Mouse (Mus musculus) liver, embryonic 16.5 days (tissue): ENCODE results near the gene Trmt5. TPM values are rescaled to one million over a fixed set of nuclear protein-coding genes. Genes with fewer than 3 reads are reported as not detected.

Experiments
- ATAC-seq: fragments of 200-750 bp; cut with Nextera tagmentation; 2 replicates; pipeline ENCODE4 v1.8.0; 2017; ENCODE audit warnings: low read depth, mild to moderate bottlenecking, moderate number of reproducible peaks, moderate library complexity
- H3K27ac ChIP-seq: fragments of 300-500 bp; sonication (generic); 2 replicates; pipeline ENCODE4 v1.5.1; 2014; ENCODE audit warnings: mild to moderate bottlenecking, low read length
- H3K27me3 ChIP-seq: fragments of 300-500 bp; sonication (generic); 2 replicates; pipeline ENCODE4 v1.6.1; 2014; ENCODE audit warnings: low read depth, low read length, mixed read lengths; ENCODE audit not compliant: control insufficient read depth, insufficient read depth
- H3K36me3 ChIP-seq: fragments of 300-500 bp; sonication (generic); 2 replicates; pipeline ENCODE4 v1.6.1; 2014; ENCODE audit warnings: mild to moderate bottlenecking; ENCODE audit not compliant: control insufficient read depth, insufficient read depth
- H3K4me1 ChIP-seq: fragments of 300-500 bp; sonication (generic); 2 replicates; pipeline ENCODE4 v1.6.1; 2014; ENCODE audit warnings: low read depth, low read length, mixed read lengths; ENCODE audit not compliant: control insufficient read depth
- H3K4me2 ChIP-seq: fragments of 300-500 bp; sonication (generic); 2 replicates; pipeline ENCODE4 v1.6.1; 2014; ENCODE audit warnings: low read depth, low read length, mixed read lengths
- H3K4me3 ChIP-seq: fragments of 300-500 bp; sonication (generic); 2 replicates; pipeline ENCODE4 v1.5.1; 2014; ENCODE audit warnings: low read depth, mild to moderate bottlenecking, low read length
- H3K9ac ChIP-seq: fragments of 300-500 bp; sonication (generic); 2 replicates; pipeline ENCODE4 v1.6.1; 2014; ENCODE audit warnings: low read depth, low read length
- H3K9me3 ChIP-seq: fragments of 300-500 bp; sonication (generic); replicated peaks from 2 replicates; pipeline ENCODE4 v1.6.1; 2016; ENCODE audit warnings: low read length; ENCODE audit not compliant: control insufficient read depth
- WGBS: fragments of 180-500 bp; shearing (Covaris S2); extraction: QIAGEN DNeasy Blood & Tissue Kit; methylation state at CpG from one replicate; pipeline ENCODE4 v1.1.7; 2014; ENCODE audit not compliant: insufficient replicate concordance; 5-methylcytosine and 5-hydroxymethylcytosine counted together
- polyA plus RNA-seq: library from polyadenylated mRNA; unstranded; fragments of >200 nt; fragmentation: Nextera tagmentation; extraction: Ambion mirVana; gene quantifications from 2 replicates; pipeline ENCODE4 v1.2.1, GENCODE M21; 2015

Trmt5 gene
- polyA plus RNA-seq, 1 experiment from 2014 or later: 5.1 TPM

- ATAC-seq: no peak
- Histone ChIP-seq H3K27ac (no peak overlapping the region), H3K4me2 (no peak overlapping the region), H3K4me3 (no peak overlapping the region), H3K36me3 (no peaks in the 10 kb centered on the region), H3K4me1 (no peaks in the 10 kb centered on the region), H3K9ac (no peak overlapping the region), H3K9me3 (no peaks in the 10 kb centered on the region), H3K27me3 (no peaks in the 10 kb centered on the region)
- 78% methylated on average over 6 of the region's 6 CpGs for WGBS
Measured at GRCm38 (mm10) chr12:73259269-73259668, 27.2 kb downstream of the Trmt5 start.

GRCm38 (mm10) chr12:73255006-73255405 is 31.5 kb downstream of the Trmt5 start:
- H3K4me1 ChIP-seq: no peaks in the 10 kb centered on the region

GRCm38 (mm10) chr12:73245687-73246086 is 40.8 kb downstream of the Trmt5 start:
- WGBS: 74% methylated on average over 5 of the region's 5 CpGs
- H3K4me2 ChIP-seq: no peak overlapping the region
- no peak overlapping the region for H3K27ac ChIP-seq
- H3K9ac ChIP-seq: no peak overlapping the region
- ATAC-seq: no peak
- H3K27me3 ChIP-seq: no peaks in the 10 kb centered on the region
- no peak overlapping the region for H3K4me3 ChIP-seq
- H3K4me1 ChIP-seq: no peaks in the 10 kb centered on the region
- H3K36me3 ChIP-seq: no peaks in the 10 kb centered on the region
- H3K9me3 ChIP-seq: no peaks in the 10 kb centered on the region

More at GRCm38 (mm10) chr12:73255006-73255405, 31.5 kb downstream of the Trmt5 start:
- no peaks in the 10 kb centered on the region for H3K9me3 ChIP-seq
- H3K27me3 ChIP-seq: no peaks in the 10 kb centered on the region
- no peak overlapping the region for H3K4me3 ChIP-seq
- H3K4me2 ChIP-seq: no peak overlapping the region
- no peak overlapping the region for H3K27ac ChIP-seq
- 59% methylated on average over 2 of the region's 2 CpGs for WGBS
- no peaks in the 10 kb centered on the region for H3K36me3 ChIP-seq
- ATAC-seq: no peak
- no peak overlapping the region for H3K9ac ChIP-seq

- no peak overlapping the region for H3K4me3 ChIP-seq
- no peaks in the 10 kb centered on the region for H3K27me3 ChIP-seq
- H3K9me3 ChIP-seq: no peaks in the 10 kb centered on the region
- H3K36me3 ChIP-seq: no peaks in the 10 kb centered on the region
- H3K27ac ChIP-seq: no peak overlapping the region
- no peak for ATAC-seq
- H3K9ac ChIP-seq: no peak overlapping the region
- H3K4me1 ChIP-seq: no peaks in the 10 kb centered on the region
- H3K4me2 ChIP-seq: no peak overlapping the region
- WGBS: 82% methylated on average over 10 of the region's 10 CpGs
Measured at GRCm38 (mm10) chr12:73241960-73242359, 44.5 kb downstream of the Trmt5 start.

- ATAC-seq: no peak
Measured at GRCm38 (mm10) chr12:73232586-73232985, 53.9 kb downstream of the Trmt5 start.

GRCm38 (mm10) chr12:73231552-73231951 is 55.0 kb downstream of the Trmt5 start:
- Histone ChIP-seq H3K27ac (no peak overlapping the region), H3K9me3 (no peaks in the 10 kb centered on the region), H3K4me1 (no peaks in the 10 kb centered on the region), H3K4me2 (no peak overlapping the region), H3K27me3 (no peaks in the 10 kb centered on the region), H3K9ac (no peak overlapping the region), H3K36me3 (no peaks in the 10 kb centered on the region), H3K4me3 (no peak overlapping the region)
- no peak for ATAC-seq

More at GRCm38 (mm10) chr12:73232586-73232985, 53.9 kb downstream of the Trmt5 start:
- Histone ChIP-seq H3K4me3 (no peak overlapping the region), H3K36me3 (no peaks in the 10 kb centered on the region), H3K27me3 (no peaks in the 10 kb centered on the region), H3K27ac (no peak overlapping the region), H3K9ac (no peak overlapping the region), H3K4me1 (no peaks in the 10 kb centered on the region), H3K9me3 (no peaks in the 10 kb centered on the region), H3K4me2 (no peak overlapping the region)
- 75% methylated on average over 2 of the region's 2 CpGs for WGBS

- no peaks in the 10 kb centered on the region for H3K36me3 ChIP-seq
- H3K4me1 ChIP-seq: no peaks in the 10 kb centered on the region
- H3K27me3 ChIP-seq: no peaks in the 10 kb centered on the region
- no peak overlapping the region for H3K4me3 ChIP-seq
- no peak for ATAC-seq
- no peak overlapping the region for H3K27ac ChIP-seq
- H3K9me3 ChIP-seq: no peaks in the 10 kb centered on the region
- no peak overlapping the region for H3K9ac ChIP-seq
- H3K4me2 ChIP-seq: no peak overlapping the region
Measured at GRCm38 (mm10) chr12:73230196-73230595, 56.3 kb downstream of the Trmt5 start.

Other genes with a start within 250 kb of the Trmt5 start
- 0.22 and 0.24 TPM in 2 replicates for gene Six1, start 232.8 kb downstream of the Trmt5 start, polyA plus RNA-seq
- gene Six4, start 173.3 kb downstream of the Trmt5 start, polyA plus RNA-seq: 0.04 and 0.06 TPM in 2 replicates
- 7.1 and 7.7 TPM in 2 replicates for gene Mnat1, start 163.0 kb downstream of the Trmt5 start, polyA plus RNA-seq
- 1.3 and 2.5 TPM in 2 replicates for gene Slc38a6, start 69 bp upstream of the Trmt5 start, polyA plus RNA-seq